Mouse (Mus musculus): ENCODE results near the gene Fabp2. TPM values are rescaled to one million over a fixed set of nuclear protein-coding genes. Genes with fewer than 3 reads are reported as not detected.
"Not testable (repeated sequence)": the region's sequence is repeated elsewhere in the genome, so short reads cannot be mapped to it uniquely, and the experiment has no call there.

Gene Fabp2
- polyA plus RNA-seq, 1 experiment: not detected

DNA sequence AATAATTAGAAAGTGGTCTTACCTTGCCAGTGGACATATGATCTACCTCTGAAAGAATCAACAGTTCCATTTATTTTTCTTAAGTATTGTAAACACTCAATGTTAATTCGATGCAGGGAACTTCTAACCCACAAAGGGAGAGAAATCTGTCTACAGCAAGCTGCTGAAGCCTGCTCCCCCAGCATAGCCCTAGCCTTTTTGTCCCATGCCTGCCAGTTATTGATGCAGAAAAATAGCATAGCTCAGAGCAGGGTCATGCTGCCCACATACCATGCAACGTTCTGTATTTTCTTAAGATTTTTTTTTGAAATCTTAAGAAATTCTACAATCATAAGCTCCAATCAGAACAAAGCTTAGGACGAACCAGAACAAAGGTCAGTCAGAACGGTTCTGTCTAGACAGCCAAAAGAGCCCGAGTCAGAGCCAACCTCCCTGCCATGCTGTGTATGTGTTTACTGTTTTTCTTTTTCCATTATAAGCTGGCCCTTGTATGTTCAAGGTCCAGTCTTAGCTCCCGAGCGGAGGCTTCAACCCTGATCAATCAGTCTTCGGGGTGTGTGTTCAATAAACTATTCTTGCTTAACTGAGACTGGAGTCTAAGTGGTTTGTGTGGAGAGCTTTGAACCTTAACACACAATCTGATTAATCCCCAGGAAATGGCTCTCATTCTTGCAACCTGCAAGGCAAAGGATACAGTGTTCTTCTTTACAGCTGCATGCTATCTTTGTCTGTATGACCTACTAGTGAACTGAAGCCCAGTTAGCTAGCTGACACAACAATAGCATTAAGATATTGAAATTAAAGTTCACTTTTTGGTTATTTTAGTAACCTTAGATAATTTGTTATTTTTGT lies 27.0 kb downstream of the Fabp2 start:
- no peak overlapping the region for H3K4me3 ChIP-seq (ENCODE audit: low read depth, low read length)
- no peak overlapping the region for H3K27ac ChIP-seq (ENCODE audit: insufficient read depth, low read length)
- H3K9ac ChIP-seq (ENCODE audit: low read depth, poor library complexity, severe bottlenecking): no peak overlapping the region
- peaks cover 8% of the 10 kb centered on the region for H3K36me3 ChIP-seq (ENCODE audit: control insufficient read depth, insufficient read depth, low read length, poor library complexity, severe bottlenecking)
- H3K9me3 ChIP-seq (replicated peaks; ENCODE audit: control insufficient read depth, insufficient read depth, low read length, poor library complexity, severe bottlenecking): no peaks in the 10 kb centered on the region
- no peak for TF ChIP-seq EP300 (IDR thresholded peaks at IDR 0.05; ENCODE audit: insufficient read depth, low read depth, low read length)
- no peak for TF ChIP-seq POLR2A (IDR thresholded peaks at IDR 0.05; ENCODE audit: insufficient read depth, low read length)
- TF ChIP-seq CTCF (IDR thresholded peaks at IDR 0.05; ENCODE audit: low read depth, low read length): no peak
- no peaks in the 10 kb centered on the region for H3K4me1 ChIP-seq (ENCODE audit: control insufficient read depth, insufficient read depth, low read length)
- no peaks in the 10 kb centered on the region for H3K27me3 ChIP-seq (ENCODE audit: control insufficient read depth, insufficient read depth, low read length, poor library complexity, severe bottlenecking)

DNA sequence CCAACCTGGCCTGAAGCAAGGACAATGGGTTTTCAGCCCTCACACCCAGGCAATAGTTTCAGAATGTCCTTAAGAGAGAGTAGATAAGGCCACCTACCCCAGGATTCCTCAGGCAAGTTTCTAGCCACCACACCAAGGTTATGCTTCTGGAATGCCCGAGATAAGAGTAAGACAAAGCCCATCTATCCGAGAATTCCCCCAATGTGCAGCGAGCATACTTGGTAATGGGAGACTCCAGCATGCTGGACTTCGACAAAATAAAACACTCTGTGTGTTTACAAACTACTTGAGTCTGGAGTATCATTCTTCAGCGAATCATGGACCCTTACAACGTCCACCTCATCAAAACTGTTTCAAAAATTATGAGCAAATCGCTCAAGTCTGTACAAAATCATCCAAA lies 28.3 kb downstream of the Fabp2 start:
- H3K36me3 ChIP-seq (ENCODE audit: control insufficient read depth, insufficient read depth, low read length, poor library complexity, severe bottlenecking): peaks cover 12% of the 10 kb centered on the region
- H3K27me3 ChIP-seq (ENCODE audit: control insufficient read depth, insufficient read depth, low read length, poor library complexity, severe bottlenecking): no peaks in the 10 kb centered on the region
- peak overlapping the region; percentile 64 for H3K4me3 ChIP-seq (ENCODE audit: low read depth, low read length)
- no peaks in the 10 kb centered on the region for H3K9me3 ChIP-seq (replicated peaks; ENCODE audit: control insufficient read depth, insufficient read depth, low read length, poor library complexity, severe bottlenecking)
- H3K9ac ChIP-seq (ENCODE audit: low read depth, poor library complexity, severe bottlenecking): peak overlapping the region; percentile 72
- no peak for TF ChIP-seq EP300 (IDR thresholded peaks at IDR 0.05; ENCODE audit: insufficient read depth, low read depth, low read length)
- H3K27ac ChIP-seq (ENCODE audit: insufficient read depth, low read length): peak overlapping the region; percentile 81
- H3K4me1 ChIP-seq (ENCODE audit: control insufficient read depth, insufficient read depth, low read length): no peaks in the 10 kb centered on the region

GRCm38 (mm10) chr3:122924009-122924914 lies 29.4 kb downstream of the Fabp2 start, which contains the start of gene 1810037I17Rik:
Gene 1810037I17Rik, plus strand, starts transcription at chr3:122924203.
- no peaks in the 10 kb centered on the region for H3K4me1 ChIP-seq (ENCODE audit: control insufficient read depth, insufficient read depth, low read length)
- peak within 1 kb of the TSS; percentile 86 for H3K4me3 ChIP-seq (ENCODE audit: low read depth, low read length)
- TF ChIP-seq EP300 (IDR thresholded peaks at IDR 0.05; ENCODE audit: insufficient read depth, low read depth, low read length) (peak; percentile 62; the same call in 1 of the 2 replicates), POLR2A (IDR thresholded peaks at IDR 0.05; ENCODE audit: insufficient read depth, low read length) (peak; percentile 88), CTCF (IDR thresholded peaks at IDR 0.05; ENCODE audit: low read depth, low read length) (peak; percentile 6)
- H3K9me3 ChIP-seq (replicated peaks; ENCODE audit: control insufficient read depth, insufficient read depth, low read length, poor library complexity, severe bottlenecking): no peaks in the 10 kb centered on the region
- H3K27ac ChIP-seq (ENCODE audit: insufficient read depth, low read length): peak within 1 kb of the TSS; percentile 84
- H3K27me3 ChIP-seq (ENCODE audit: control insufficient read depth, insufficient read depth, low read length, poor library complexity, severe bottlenecking): no peaks in the 10 kb centered on the region
- H3K9ac ChIP-seq (ENCODE audit: low read depth, poor library complexity, severe bottlenecking): peak within 1 kb of the TSS; percentile 72
- peaks cover 12% of the 10 kb centered on the region for H3K36me3 ChIP-seq (ENCODE audit: control insufficient read depth, insufficient read depth, low read length, poor library complexity, severe bottlenecking)

DNA sequence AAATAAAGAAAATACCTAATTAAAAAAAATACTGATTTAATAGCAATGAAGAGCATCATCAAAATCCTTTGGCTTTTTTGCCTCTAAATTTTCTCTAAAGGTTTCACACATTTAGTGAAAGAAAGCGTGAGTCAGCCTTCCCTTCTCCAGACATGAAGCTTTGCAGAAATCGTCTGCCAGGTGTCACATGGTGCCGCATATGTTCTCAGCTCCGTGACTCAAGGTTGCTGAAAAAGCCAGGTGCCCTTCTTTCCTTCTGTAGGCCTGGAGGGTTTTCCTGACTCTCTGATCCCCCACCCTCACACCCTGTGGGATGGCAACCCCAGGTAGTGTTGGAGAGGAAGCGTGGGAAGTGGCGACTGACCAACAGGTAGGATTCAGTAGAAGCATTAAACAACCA lies 34.9 kb downstream of the Fabp2 start:
- no peaks in the 10 kb centered on the region for H3K4me1 ChIP-seq (ENCODE audit: control insufficient read depth, insufficient read depth, low read length)
- H3K4me3 ChIP-seq (ENCODE audit: low read depth, low read length): no peak overlapping the region
- no peak overlapping the region for H3K9ac ChIP-seq (ENCODE audit: low read depth, poor library complexity, severe bottlenecking)
- no peaks in the 10 kb centered on the region for H3K27me3 ChIP-seq (ENCODE audit: control insufficient read depth, insufficient read depth, low read length, poor library complexity, severe bottlenecking)
- no peak for TF ChIP-seq POLR2A (IDR thresholded peaks at IDR 0.05; ENCODE audit: insufficient read depth, low read length)
- no peak overlapping the region for H3K27ac ChIP-seq (ENCODE audit: insufficient read depth, low read length)
- H3K9me3 ChIP-seq (replicated peaks; ENCODE audit: control insufficient read depth, insufficient read depth, low read length, poor library complexity, severe bottlenecking): no peaks in the 10 kb centered on the region
- peaks cover 16% of the 10 kb centered on the region for H3K36me3 ChIP-seq (ENCODE audit: control insufficient read depth, insufficient read depth, low read length, poor library complexity, severe bottlenecking)

- H3K4me1 ChIP-seq (ENCODE audit: control insufficient read depth, insufficient read depth, low read length): peaks cover 1% of the 10 kb centered on the region
- no peaks in the 10 kb centered on the region for H3K27me3 ChIP-seq (ENCODE audit: control insufficient read depth, insufficient read depth, low read length, poor library complexity, severe bottlenecking)
- H3K36me3 ChIP-seq (ENCODE audit: control insufficient read depth, insufficient read depth, low read length, poor library complexity, severe bottlenecking): peaks cover 4% of the 10 kb centered on the region; the same call in 1 of the 2 replicates
- TF ChIP-seq CTCF (IDR thresholded peaks at IDR 0.05; ENCODE audit: low read depth, low read length): no peak
- TF ChIP-seq POLR2A (IDR thresholded peaks at IDR 0.05; ENCODE audit: insufficient read depth, low read length): no peak
- TF ChIP-seq EP300 (IDR thresholded peaks at IDR 0.05; ENCODE audit: insufficient read depth, low read depth, low read length): no peak
- H3K9me3 ChIP-seq (replicated peaks; ENCODE audit: control insufficient read depth, insufficient read depth, low read length, poor library complexity, severe bottlenecking): no peaks in the 10 kb centered on the region
- no peak overlapping the region for H3K4me3 ChIP-seq (ENCODE audit: low read depth, low read length)
- no peak overlapping the region for H3K27ac ChIP-seq (ENCODE audit: insufficient read depth, low read length)
- no peak overlapping the region for H3K9ac ChIP-seq (ENCODE audit: low read depth, poor library complexity, severe bottlenecking)
Observed at GRCm38 (mm10) chr3:122932466-122932865, 37.6 kb downstream of the Fabp2 start.

DNA sequence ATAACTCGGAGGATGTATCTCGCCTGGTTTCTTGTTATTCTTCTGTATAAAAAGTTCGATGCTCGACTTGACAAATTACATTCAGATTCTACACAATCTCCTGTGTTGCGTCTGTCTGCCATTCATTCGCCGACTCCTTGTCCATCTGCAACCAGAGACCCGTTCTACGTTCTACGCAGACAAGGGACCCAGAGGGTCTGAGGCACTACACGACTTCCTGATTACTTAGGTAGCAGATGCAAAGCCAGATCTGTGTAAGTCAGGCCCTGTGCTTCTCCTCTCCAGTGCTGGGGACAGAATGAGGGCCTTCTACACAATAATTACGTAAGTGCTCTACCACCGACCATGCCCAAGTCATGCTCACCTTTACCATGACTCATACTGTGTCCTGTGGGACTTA lies 42.3 kb downstream of the Fabp2 start:
- H3K4me3 ChIP-seq (ENCODE audit: low read depth, low read length): 0 out of 2 replicates have a peak overlapping the region, but pooled peaks have one; percentile 19
- H3K36me3 ChIP-seq (ENCODE audit: control insufficient read depth, insufficient read depth, low read length, poor library complexity, severe bottlenecking); H3K9me3 ChIP-seq (replicated peaks; ENCODE audit: control insufficient read depth, insufficient read depth, low read length, poor library complexity, severe bottlenecking); H3K4me1 ChIP-seq (ENCODE audit: control insufficient read depth, insufficient read depth, low read length); H3K27me3 ChIP-seq (ENCODE audit: control insufficient read depth, insufficient read depth, low read length, poor library complexity, severe bottlenecking): not testable (repeated sequence)
- H3K27ac ChIP-seq (ENCODE audit: insufficient read depth, low read length): peak overlapping the region; percentile 99
- H3K9ac ChIP-seq (ENCODE audit: low read depth, poor library complexity, severe bottlenecking): 0 out of 2 replicates have a peak overlapping the region, but pooled peaks have one; percentile 10
